26 mouse cellular contexts compared by ENCODE assay signal in the genomic region with DNA sequence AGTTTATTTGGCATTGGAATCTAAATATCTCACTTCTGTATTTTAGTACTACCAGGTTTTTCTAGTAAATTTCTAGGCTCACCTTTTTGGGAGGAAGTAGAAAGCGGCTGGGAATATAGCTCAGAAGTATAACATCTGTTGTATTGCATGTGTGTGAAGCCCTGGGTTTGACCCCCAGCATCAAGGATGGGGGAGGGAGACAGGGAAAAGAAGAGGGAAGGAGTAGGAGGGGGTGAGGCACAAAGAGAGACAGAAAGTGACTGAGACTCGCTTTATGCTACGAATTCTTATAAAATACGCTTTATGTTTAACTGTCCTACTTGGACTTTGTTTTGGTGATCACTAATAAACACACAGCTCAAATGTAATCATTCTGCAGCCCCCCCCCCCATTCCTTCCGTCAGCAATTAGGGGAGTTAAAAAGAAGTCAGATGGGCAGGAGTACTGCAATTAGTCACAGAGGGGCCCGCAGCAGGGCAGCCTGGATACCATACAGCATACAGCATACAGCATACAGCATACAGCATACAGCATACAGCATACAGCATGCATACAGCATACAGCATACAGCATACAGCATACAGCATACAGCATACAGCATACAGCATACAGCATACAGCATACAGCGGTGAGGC. TPM values are rescaled to one million over a fixed set of nuclear protein-coding genes. Genes with fewer than 3 reads are reported as not detected.
DNase-seq lines count a peak whose midpoint lies in the region; ATAC-seq and TF ChIP-seq lines count a peak whose summit lies in the region.
"Had no signal": no experiment of that assay in that cellular context is flagged by ENCODE, and none has a peak within 500 bp of the region (broad histone marks: within the 10 kb centered on the region; RNA-seq: fewer than 3 reads in every experiment).

No protein-coding gene starts in this region.

- 0 out of 2 replicates have a peak overlapping the region, but pooled peaks have one; percentile 4 for H3K27ac ChIP-seq in forebrain, embryonic 10.5 days
- H3K27ac ChIP-seq in forebrain, embryonic 14.5 days (ENCODE audit: low read depth, low read length), result no peak overlapping the region
- no peak overlapping the region for H3K27ac ChIP-seq in limb, embryonic 13.5 days
- H3K27ac ChIP-seq in limb, embryonic 10.5 days, result no peak overlapping the region
- peak overlapping the region; percentile 39; the same call in 1 of the 2 replicates for H3K27ac ChIP-seq in stomach, embryonic 14.5 days (ENCODE audit: low read length)
- no peak overlapping the region for H3K27ac ChIP-seq in stomach, postnatal 0 days (replicated peaks)
- H3K27ac ChIP-seq in intestine, embryonic 16.5 days (ENCODE audit: low read length), result 0 out of 2 replicates have a peak overlapping the region, but pooled peaks have one; percentile 19
- no peak overlapping the region for H3K27ac ChIP-seq in hindbrain, embryonic 12.5 days
- H3K27ac ChIP-seq: embryonic facial prominence, embryonic 15.5 days; forebrain, embryonic 12.5 days; heart, embryonic 15.5 days; hindbrain, embryonic 15.5 days had no signal

- H3K27me3 ChIP-seq in forebrain, embryonic 10.5 days (ENCODE audit: poor library complexity, severe bottlenecking), result no peaks in the 10 kb centered on the region
- H3K27me3 ChIP-seq in forebrain, embryonic 14.5 days (replicated peaks; ENCODE audit: control insufficient read depth, insufficient read depth, low read length), result no peaks in the 10 kb centered on the region
- H3K27me3 ChIP-seq in limb, embryonic 13.5 days, result no peaks in the 10 kb centered on the region
- no peaks in the 10 kb centered on the region for H3K27me3 ChIP-seq in limb, embryonic 10.5 days (ENCODE audit: low read depth, poor library complexity, severe bottlenecking)
- no peaks in the 10 kb centered on the region for H3K27me3 ChIP-seq in stomach, embryonic 14.5 days (ENCODE audit: control insufficient read depth, insufficient read depth, low read length)
- H3K27me3 ChIP-seq in stomach, postnatal 0 days (ENCODE audit: control insufficient read depth, insufficient read depth, low read length), result no peaks in the 10 kb centered on the region
- H3K27me3 ChIP-seq in intestine, embryonic 16.5 days (replicated peaks; ENCODE audit: control insufficient read depth, insufficient read depth, low read length), result no peaks in the 10 kb centered on the region
- H3K27me3 ChIP-seq in hindbrain, embryonic 12.5 days, result no peaks in the 10 kb centered on the region
- H3K27me3 ChIP-seq: embryonic facial prominence, embryonic 15.5 days; forebrain, embryonic 12.5 days; heart, embryonic 12.5 days; heart, embryonic 15.5 days; hindbrain, embryonic 15.5 days had no signal

- TF ChIP-seq CTCF in stomach, postnatal 0 days (IDR thresholded peaks at IDR 0.05; ENCODE audit: low read depth), result no peak

- peaks cover 57% of the 10 kb centered on the region for H3K36me3 ChIP-seq in forebrain, embryonic 10.5 days (replicated peaks)
- peaks cover 11% of the 10 kb centered on the region for H3K36me3 ChIP-seq in forebrain, embryonic 14.5 days (ENCODE audit: control insufficient read depth, insufficient read depth, low read length)
- peaks cover 55% of the 10 kb centered on the region for H3K36me3 ChIP-seq in limb, embryonic 13.5 days
- H3K36me3 ChIP-seq in limb, embryonic 10.5 days, result peaks cover 65% of the 10 kb centered on the region
- H3K36me3 ChIP-seq in stomach, embryonic 14.5 days (ENCODE audit: control insufficient read depth, insufficient read depth, low read length), result peaks cover 18% of the 10 kb centered on the region
- H3K36me3 ChIP-seq in stomach, postnatal 0 days (ENCODE audit: control insufficient read depth, insufficient read depth, low read length), result peaks cover 6% of the 10 kb centered on the region; the same call in 1 of the 2 replicates
- H3K36me3 ChIP-seq in intestine, embryonic 16.5 days (ENCODE audit: control insufficient read depth, insufficient read depth, low read length), result peaks cover 2% of the 10 kb centered on the region; the same call in 1 of the 2 replicates
- peaks cover 20% of the 10 kb centered on the region; the same call in 1 of the 2 replicates for H3K36me3 ChIP-seq in hindbrain, embryonic 12.5 days

- H3K4me2 ChIP-seq in forebrain, embryonic 14.5 days (ENCODE audit: low read length), result no peak overlapping the region
- no peak overlapping the region for H3K4me2 ChIP-seq in limb, embryonic 13.5 days (replicated peaks)
- no peak overlapping the region for H3K4me2 ChIP-seq in stomach, embryonic 14.5 days (replicated peaks; ENCODE audit: low read depth, low read length)
- H3K4me2 ChIP-seq in stomach, postnatal 0 days (replicated peaks; ENCODE audit: low read depth), result no peak overlapping the region
- H3K4me2 ChIP-seq in intestine, embryonic 16.5 days (ENCODE audit: low read depth, low read length), result no peak overlapping the region
- H3K4me2 ChIP-seq in hindbrain, embryonic 12.5 days (replicated peaks), result no peak overlapping the region
- H3K4me2 ChIP-seq: embryonic facial prominence, embryonic 15.5 days; forebrain, embryonic 12.5 days; heart, embryonic 12.5 days; heart, embryonic 15.5 days; hindbrain, embryonic 15.5 days had no signal

- no peaks in the 10 kb centered on the region for H3K9me3 ChIP-seq in forebrain, embryonic 10.5 days
- H3K9me3 ChIP-seq in forebrain, embryonic 14.5 days (replicated peaks; ENCODE audit: control insufficient read depth, low read length), result no peaks in the 10 kb centered on the region
- no peaks in the 10 kb centered on the region for H3K9me3 ChIP-seq in limb, embryonic 13.5 days
- H3K9me3 ChIP-seq in limb, embryonic 10.5 days (replicated peaks), result no peaks in the 10 kb centered on the region
- H3K9me3 ChIP-seq in stomach, embryonic 14.5 days (ENCODE audit: control insufficient read depth, low read depth, low read length), result no peaks in the 10 kb centered on the region
- H3K9me3 ChIP-seq in stomach, postnatal 0 days (ENCODE audit: control insufficient read depth, low read length), result no peaks in the 10 kb centered on the region
- no peaks in the 10 kb centered on the region for H3K9me3 ChIP-seq in intestine, embryonic 16.5 days (ENCODE audit: control insufficient read depth, low read length)
- H3K9me3 ChIP-seq in hindbrain, embryonic 12.5 days (replicated peaks), result no peaks in the 10 kb centered on the region
- H3K9me3 ChIP-seq: embryonic facial prominence, embryonic 15.5 days; forebrain, embryonic 12.5 days; heart, embryonic 12.5 days; heart, embryonic 15.5 days; hindbrain, embryonic 15.5 days had no signal

- no peak overlapping the region for H3K4me3 ChIP-seq in forebrain, embryonic 10.5 days
- H3K4me3 ChIP-seq in forebrain, embryonic 14.5 days (ENCODE audit: low read depth, low read length), result no peak overlapping the region
- no peak overlapping the region for H3K4me3 ChIP-seq in limb, embryonic 13.5 days
- H3K4me3 ChIP-seq in limb, embryonic 10.5 days, result no peak overlapping the region
- H3K4me3 ChIP-seq in stomach, embryonic 14.5 days (ENCODE audit: low read depth, low read length), result no peak overlapping the region
- no peak overlapping the region for H3K4me3 ChIP-seq in stomach, postnatal 0 days (ENCODE audit: low read depth, low read length)
- H3K4me3 ChIP-seq in intestine, embryonic 16.5 days (ENCODE audit: low read length), result no peak overlapping the region
- H3K4me3 ChIP-seq in hindbrain, embryonic 12.5 days, result no peak overlapping the region
- H3K4me3 ChIP-seq: embryonic facial prominence, embryonic 15.5 days; forebrain, embryonic 12.5 days; heart, embryonic 12.5 days; heart, embryonic 15.5 days; hindbrain, embryonic 15.5 days had no signal

- no peak overlapping the region for H3K9ac ChIP-seq in forebrain, embryonic 14.5 days (ENCODE audit: low read length)
- 0 out of 2 replicates have a peak overlapping the region, but pooled peaks have one; percentile 4 for H3K9ac ChIP-seq in limb, embryonic 13.5 days
- no peak overlapping the region for H3K9ac ChIP-seq in stomach, embryonic 14.5 days (replicated peaks; ENCODE audit: low read depth, low read length)
- no peak overlapping the region for H3K9ac ChIP-seq in stomach, postnatal 0 days (ENCODE audit: low read length)
- H3K9ac ChIP-seq in intestine, embryonic 16.5 days (ENCODE audit: low read depth, low read length), result no peak overlapping the region
- H3K9ac ChIP-seq in hindbrain, embryonic 12.5 days, result no peak overlapping the region
- H3K9ac ChIP-seq: embryonic facial prominence, embryonic 15.5 days; forebrain, embryonic 12.5 days; heart, embryonic 12.5 days; heart, embryonic 15.5 days; hindbrain, embryonic 15.5 days had no signal

- 89% methylated on average over 7 of the region's 7 CpGs for WGBS in forebrain, embryonic 10.5 days
- WGBS in forebrain, embryonic 14.5 days, result 81% methylated on average over 7 of the region's 7 CpGs
- WGBS in limb, embryonic 13.5 days, result 64% methylated on average over 7 of the region's 7 CpGs
- WGBS in limb, embryonic 10.5 days, result 73% methylated on average over 7 of the region's 7 CpGs
- WGBS in stomach, embryonic 14.5 days, result 42% methylated on average over 7 of the region's 7 CpGs
- WGBS in stomach, postnatal 0 days, result 52% methylated on average over 7 of the region's 7 CpGs
- whole genome bisulfite sequencing in intestine, embryonic 16.5 days, result 64% methylated on average over 7 of the region's 7 CpGs
- WGBS in hindbrain, embryonic 12.5 days, result 79% methylated on average over 7 of the region's 7 CpGs

- TF ChIP-seq EP300 in stomach, postnatal 0 days (optimal IDR thresholded peaks at IDR 0.05), result no peak

- ATAC-seq in forebrain, embryonic 14.5 days, result no peak
- ATAC-seq in limb, embryonic 13.5 days (ENCODE audit: low FRiP score, low read depth), result no peak
- no peak for ATAC-seq in stomach, embryonic 14.5 days (ENCODE audit: insufficient number of reproducible peaks, insufficient read depth, low FRiP score, low read depth)
- no peak for ATAC-seq in stomach, postnatal 0 days (ENCODE audit: low FRiP score, low TSS enrichment)
- peak; percentile 55; the same call in 1 of the 2 replicates for ATAC-seq in intestine, embryonic 16.5 days
- ATAC-seq in hindbrain, embryonic 12.5 days (ENCODE audit: low FRiP score), result no peak
- ATAC-seq: activated CD4-positive, CD25-positive, alpha-beta regulatory T cell, adult 4 months; forebrain, embryonic 16.5 days had no signal

- peaks cover 3% of the 10 kb centered on the region; the same call in 1 of the 2 replicates for H3K4me1 ChIP-seq in forebrain, embryonic 10.5 days
- H3K4me1 ChIP-seq in forebrain, embryonic 14.5 days (ENCODE audit: control insufficient read depth, insufficient read depth, low read length), result no peaks in the 10 kb centered on the region
- peaks cover 8% of the 10 kb centered on the region; the same call in 1 of the 2 replicates for H3K4me1 ChIP-seq in limb, embryonic 13.5 days
- peaks cover 8% of the 10 kb centered on the region for H3K4me1 ChIP-seq in limb, embryonic 10.5 days
- H3K4me1 ChIP-seq in stomach, embryonic 14.5 days (ENCODE audit: control insufficient read depth, insufficient read depth, low read length), result peaks cover 6% of the 10 kb centered on the region; the same call in 1 of the 2 replicates
- no peaks in the 10 kb centered on the region for H3K4me1 ChIP-seq in stomach, postnatal 0 days (replicated peaks; ENCODE audit: control insufficient read depth, insufficient read depth)
- 0 out of 2 replicates have a peak, but pooled peaks cover 3% of the 10 kb centered on the region for H3K4me1 ChIP-seq in intestine, embryonic 16.5 days (ENCODE audit: control insufficient read depth, insufficient read depth, low read length)
- peaks cover 10% of the 10 kb centered on the region; the same call in 1 of the 2 replicates for H3K4me1 ChIP-seq in hindbrain, embryonic 12.5 days
- H3K4me1 ChIP-seq: embryonic facial prominence, embryonic 15.5 days; forebrain, embryonic 12.5 days; heart, embryonic 15.5 days; hindbrain, embryonic 15.5 days had no signal

- DNase-seq in forebrain, embryonic 10.5 days (ENCODE audit: extremely low spot score, low spot score), result no peak
- no peak for DNase-seq in forebrain, embryonic 14.5 days (ENCODE audit: low spot score)
- DNase-seq in limb, embryonic 10.5 days (ENCODE audit: low spot score), result no peak
- no peak for DNase-seq in stomach, postnatal 0 days (ENCODE audit: low spot score)
- DNase-seq: adrenal gland, adult 8-10 months; adrenal gland, postnatal 36 days; cerebellum, adult 11 months; cerebellum, adult 2 months; cerebellum, adult 9-11 months; cerebellum, postnatal 25 days; gastrocnemius, postnatal 10 days; heart, adult 18-20 months; heart, postnatal 10 days; heart, postnatal 36 days; kidney, adult 11 months had no signal

RNA-seq across cellular contexts. Expression of a gene that starts 16.8 kb away (rescaled TPM):
- polyA plus RNA-seq in forebrain, embryonic 10.5 days (2016; fragmentation: Nextera tagmentation; extraction: Ambion mirVana), result 15.9 and 17.0 TPM in 2 replicates
- 10.1 and 10.3 TPM in 2 replicates for polyA plus RNA-seq in forebrain, embryonic 14.5 days (2014; fragmentation: Nextera tagmentation; extraction: Ambion mirVana)
- polyA plus RNA-seq in limb, embryonic 13.5 days (2015; fragmentation: Nextera tagmentation; extraction: Ambion mirVana), result 19.0 TPM in 2 replicates
- 13.6 and 15.3 TPM in 2 replicates for polyA plus RNA-seq in limb, embryonic 10.5 days (2016; fragmentation: Nextera tagmentation; extraction: Ambion mirVana)
- 13.0 and 15.2 TPM in 2 replicates for polyA plus RNA-seq in stomach, embryonic 14.5 days (2014; fragmentation: Nextera tagmentation; extraction: Ambion mirVana)
- polyA plus RNA-seq in stomach, postnatal 0 days (2015; fragmentation: Nextera tagmentation; extraction: Ambion mirVana), result 6.9 and 7.5 TPM in 2 replicates
- polyA plus RNA-seq in intestine, embryonic 16.5 days (2015; fragmentation: Nextera tagmentation; extraction: Ambion mirVana), result 11.9 TPM in 2 replicates
- 12.9 and 13.3 TPM in 2 replicates for polyA plus RNA-seq in hindbrain, embryonic 12.5 days (2016; fragmentation: Nextera tagmentation; extraction: Ambion mirVana)

Comparison
In these comparisons a context has a peak if more than half of its experiments do, and no peak if none do; other contexts are left out.
1. H3K27ac ChIP-seq: peak in forebrain, embryonic 10.5 days (single experiment), stomach, embryonic 14.5 days (single experiment) and intestine, embryonic 16.5 days (single experiment); none in forebrain, embryonic 14.5 days (single experiment), limb, embryonic 13.5 days (single experiment), limb, embryonic 10.5 days (single experiment), stomach, postnatal 0 days (single experiment) and hindbrain, embryonic 12.5 days (single experiment).